Comparison of ENCODE assay signal across 21 mouse cellular contexts in the genomic region with DNA sequence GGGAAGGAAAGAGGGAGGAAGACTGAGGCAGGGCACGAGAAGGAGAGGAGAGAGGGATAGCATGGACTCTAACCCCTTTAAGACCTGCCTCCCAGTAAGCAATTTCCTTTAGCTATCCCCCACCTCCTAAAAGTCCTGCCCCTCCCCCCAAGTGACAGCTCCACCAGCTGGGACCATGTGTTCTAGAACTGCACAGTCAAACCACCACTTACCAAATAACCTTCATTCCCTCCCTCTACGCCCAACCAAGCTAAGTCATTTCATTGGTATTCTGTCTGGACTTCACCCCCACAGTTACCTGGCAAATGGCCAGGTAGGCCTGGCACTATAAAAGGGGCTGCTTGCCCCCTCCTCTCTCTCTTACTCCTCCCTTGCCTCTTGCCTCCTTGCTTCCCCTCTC. TPM values are rescaled to one million over a fixed set of nuclear protein-coding genes. Genes with fewer than 3 reads are reported as not detected.
DNase-seq lines count a peak whose midpoint lies in the region; ATAC-seq lines count a peak whose summit lies in the region.
"Had no signal": no experiment of that assay in that cellular context is flagged by ENCODE, and none has a peak within 500 bp of the region (broad histone marks: within the 10 kb centered on the region; RNA-seq: fewer than 3 reads in every experiment).

No protein-coding gene starts in this region.

- H3K4me2 ChIP-seq in midbrain, embryonic 13.5 days (replicated peaks) = no peak overlapping the region
- H3K4me2 ChIP-seq in midbrain, embryonic 14.5 days (ENCODE audit: low read length) = no peak overlapping the region
- H3K4me2 ChIP-seq: embryonic facial prominence, embryonic 12.5 days; heart, embryonic 13.5 days; limb, embryonic 13.5 days; liver, embryonic 13.5 days; stomach, embryonic 15.5 days had no signal

- no peaks in the 10 kb centered on the region for H3K4me1 ChIP-seq in heart, embryonic 10.5 days
- no peaks in the 10 kb centered on the region for H3K4me1 ChIP-seq in midbrain, embryonic 13.5 days (replicated peaks)
- no peaks in the 10 kb centered on the region for H3K4me1 ChIP-seq in midbrain, embryonic 14.5 days (ENCODE audit: control insufficient read depth, insufficient read depth, low read length)
- H3K4me1 ChIP-seq: embryonic facial prominence, embryonic 12.5 days; heart, embryonic 13.5 days; limb, embryonic 13.5 days; liver, embryonic 13.5 days; stomach, embryonic 15.5 days had no signal

- H3K4me3 ChIP-seq in heart, embryonic 10.5 days = no peak overlapping the region
- H3K4me3 ChIP-seq in midbrain, embryonic 13.5 days (replicated peaks) = no peak overlapping the region
- no peak overlapping the region for H3K4me3 ChIP-seq in midbrain, embryonic 14.5 days (replicated peaks; ENCODE audit: low read depth, low read length)
- H3K4me3 ChIP-seq: embryonic facial prominence, embryonic 12.5 days; gastrocnemius, adult 2 months; heart, embryonic 13.5 days; limb, embryonic 13.5 days; liver, embryonic 13.5 days; stomach, embryonic 15.5 days had no signal

- no peak overlapping the region for H3K27ac ChIP-seq in heart, embryonic 10.5 days
- no peak overlapping the region for H3K27ac ChIP-seq in midbrain, embryonic 13.5 days
- no peak overlapping the region for H3K27ac ChIP-seq in midbrain, embryonic 14.5 days (replicated peaks; ENCODE audit: low read depth, low read length)
- H3K27ac ChIP-seq: embryonic facial prominence, embryonic 12.5 days; gastrocnemius, adult 2 months; heart, embryonic 13.5 days; limb, embryonic 13.5 days; liver, embryonic 13.5 days; macrophage; stomach, embryonic 15.5 days had no signal

- ATAC-seq in midbrain, embryonic 13.5 days = 0 out of 2 replicates have a peak, but pooled peaks have one; percentile 6
- no peak for ATAC-seq in midbrain, embryonic 14.5 days (ENCODE audit: low FRiP score, low TSS enrichment)
- ATAC-seq: inflammation-experienced regulatory T-cells, adult 6 months had no signal

- H3K36me3 ChIP-seq in heart, embryonic 10.5 days = no peaks in the 10 kb centered on the region
- H3K36me3 ChIP-seq in midbrain, embryonic 13.5 days = no peaks in the 10 kb centered on the region
- H3K36me3 ChIP-seq in midbrain, embryonic 14.5 days (ENCODE audit: control insufficient read depth, insufficient read depth, low read length) = no peaks in the 10 kb centered on the region
- H3K36me3 ChIP-seq: embryonic facial prominence, embryonic 12.5 days; heart, embryonic 13.5 days; limb, embryonic 13.5 days; liver, embryonic 13.5 days; stomach, embryonic 15.5 days had no signal

- H3K9me3 ChIP-seq in heart, embryonic 10.5 days = no peaks in the 10 kb centered on the region
- H3K9me3 ChIP-seq in midbrain, embryonic 13.5 days = no peaks in the 10 kb centered on the region
- H3K9me3 ChIP-seq in midbrain, embryonic 14.5 days (ENCODE audit: control insufficient read depth, low read length) = no peaks in the 10 kb centered on the region
- H3K9me3 ChIP-seq: embryonic facial prominence, embryonic 12.5 days; heart, embryonic 13.5 days; limb, embryonic 13.5 days; liver, embryonic 13.5 days; stomach, embryonic 15.5 days had no signal

- no peaks in the 10 kb centered on the region for H3K27me3 ChIP-seq in heart, embryonic 10.5 days (ENCODE audit: insufficient read depth, poor library complexity, severe bottlenecking)
- H3K27me3 ChIP-seq in midbrain, embryonic 13.5 days = no peaks in the 10 kb centered on the region
- H3K27me3 ChIP-seq in midbrain, embryonic 14.5 days (ENCODE audit: control insufficient read depth, insufficient read depth, low read length) = no peaks in the 10 kb centered on the region
- H3K27me3 ChIP-seq: embryonic facial prominence, embryonic 12.5 days; heart, embryonic 13.5 days; limb, embryonic 13.5 days; liver, embryonic 13.5 days; stomach, embryonic 15.5 days had no signal

- intact Hi-C loops in heart, postnatal 14 days (cut with DNase I) = no loop called here
- intact Hi-C loops in left cerebral cortex, postnatal 4 days (cut with DNase I) = no loop called here

- DNase-seq in heart, postnatal 14 days = peak; percentile 19 to 28
- no peak for DNase-seq in heart, embryonic 10.5 days (ENCODE audit: low spot score)
- DNase-seq in left cerebral cortex, postnatal 4 days = peak; percentile 36
- no peak for DNase-seq in left cerebral cortex, adult 18-20 months (ENCODE audit: low spot score in 2 of 2)
- DNase-seq in midbrain, embryonic 14.5 days = no peak
- DNase-seq in urinary bladder, postnatal 14 days (ENCODE audit: low spot score) = no peak
- DNase-seq: adrenal gland, adult 2 months; cerebellum, adult 11-12 months; cerebellum, postnatal 25 days; gastrocnemius, adult 2 months; kidney, postnatal 36 days; layer of hippocampus, postnatal 36 days; liver, embryonic 13.5 days; thymus, adult 2 months had no signal

- no peak overlapping the region for H3K9ac ChIP-seq in midbrain, embryonic 13.5 days (replicated peaks)
- no peak overlapping the region for H3K9ac ChIP-seq in midbrain, embryonic 14.5 days (replicated peaks; ENCODE audit: low read length)
- H3K9ac ChIP-seq: embryonic facial prominence, embryonic 12.5 days; heart, embryonic 13.5 days; limb, embryonic 13.5 days; liver, embryonic 13.5 days; stomach, embryonic 15.5 days had no signal

- WGBS in heart, embryonic 10.5 days = 91% methylated on average over 2 of the region's 2 CpGs
- 77% methylated on average over 2 of the region's 2 CpGs for WGBS in midbrain, embryonic 13.5 days
- 88% methylated on average over 2 of the region's 2 CpGs for WGBS in midbrain, embryonic 14.5 days

RNA-seq across cellular contexts. Expression of a gene that starts 10.2 kb away (rescaled TPM):
- total RNA-seq in heart, postnatal 14 days (2021) = 10 to 100 TPM; 59.1 to 60.5 TPM
- 220 and 246 TPM in 2 replicates for polyA plus RNA-seq in heart, embryonic 10.5 days (2016; fragmentation: Nextera tagmentation; extraction: Ambion mirVana)
- total RNA-seq in left cerebral cortex, postnatal 4 days (2021) = 100 to 1,000 TPM; 197 to 204 TPM
- total RNA-seq in left cerebral cortex, adult 18-20 months (2021) = 100 to 1,000 TPM; 138 to 155 TPM
- 202 and 208 TPM in 2 replicates for polyA plus RNA-seq in midbrain, embryonic 13.5 days (2015; fragmentation: Nextera tagmentation; extraction: Ambion mirVana)
- polyA plus RNA-seq in midbrain, embryonic 14.5 days (2014; fragmentation: Nextera tagmentation; extraction: Ambion mirVana) = 175 and 221 TPM in 2 replicates

RNA-seq across cellular contexts. Expression of a gene that starts 34.9 kb away (rescaled TPM):
- 10 to 100 TPM; 15.0 to 17.8 TPM for total RNA-seq in heart, postnatal 14 days (2021)
- 8.1 and 8.3 TPM in 2 replicates for polyA plus RNA-seq in heart, embryonic 10.5 days (2016; fragmentation: Nextera tagmentation; extraction: Ambion mirVana)
- 10 to 100 TPM; 17.7 to 20.3 TPM for total RNA-seq in left cerebral cortex, postnatal 4 days (2021)
- total RNA-seq in left cerebral cortex, adult 18-20 months (2021) = 10 to 100 TPM; 26.6 to 28.9 TPM
- 9.4 and 11.8 TPM in 2 replicates for polyA plus RNA-seq in midbrain, embryonic 13.5 days (2015; fragmentation: Nextera tagmentation; extraction: Ambion mirVana)
- 9.9 and 12.9 TPM in 2 replicates for polyA plus RNA-seq in midbrain, embryonic 14.5 days (2014; fragmentation: Nextera tagmentation; extraction: Ambion mirVana)

RNA-seq across cellular contexts. Expression of a gene that starts 55.2 kb away (rescaled TPM):
- total RNA-seq in heart, postnatal 14 days (2021) = 10 to 100 TPM; 17.5 to 20.6 TPM
- polyA plus RNA-seq in heart, embryonic 10.5 days (2016; fragmentation: Nextera tagmentation; extraction: Ambion mirVana) = 3.6 and 3.8 TPM in 2 replicates
- 1 to 10 TPM; 2.4 TPM for total RNA-seq in left cerebral cortex, postnatal 4 days (2021)
- 1 to 10 TPM; 2.6 to 4.3 TPM for total RNA-seq in left cerebral cortex, adult 18-20 months (2021)
- polyA plus RNA-seq in midbrain, embryonic 13.5 days (2015; fragmentation: Nextera tagmentation; extraction: Ambion mirVana) = 1.4 and 2.3 TPM in 2 replicates
- 1.3 and 2.2 TPM in 2 replicates for polyA plus RNA-seq in midbrain, embryonic 14.5 days (2014; fragmentation: Nextera tagmentation; extraction: Ambion mirVana)

Comparison
In these comparisons a context has a peak if more than half of its experiments do, and no peak if none do; other contexts are left out.
1. DNase-seq: peak in heart, postnatal 14 days (2 of 2) and left cerebral cortex, postnatal 4 days (single experiment); none in heart, embryonic 10.5 days (single experiment), left cerebral cortex, adult 18-20 months (0 of 2), midbrain, embryonic 14.5 days (single experiment) and urinary bladder, postnatal 14 days (single experiment).